15 mouse cellular contexts compared by ENCODE assay signal in genomic region chr1:18639460-18640300, GRCm38 (mm10).
A peak's percentile ranks its signal among the peaks of the same experiment; 100 is the strongest.
DNase-seq lines count a peak whose midpoint lies in the region; ATAC-seq and TF ChIP-seq lines count a peak whose summit lies in the region.
"Had no signal": no experiment of that assay in that cellular context is flagged by ENCODE, and none has a peak within 500 bp of the region (broad histone marks: within the 10 kb centered on the region; RNA-seq: fewer than 3 reads in every experiment).

No protein-coding gene starts in this region.

- no peaks in the 10 kb centered on the region for H3K79me2 ChIP-seq in heart, adult 2 months (replicated peaks; ENCODE audit: control insufficient read depth, insufficient read depth, low read length)

- no peak overlapping the region for H3K4me3 ChIP-seq in forebrain, embryonic 13.5 days
- no peak overlapping the region for H3K4me3 ChIP-seq in hindbrain, postnatal 0 days (ENCODE audit: low read length)
- no peak overlapping the region for H3K4me3 ChIP-seq in heart, adult 2 months
- H3K4me3 ChIP-seq: layer of hippocampus, adult 2 months; liver, embryonic 12.5 days had no signal

- no peak overlapping the region for H3K27ac ChIP-seq in forebrain, embryonic 13.5 days
- no peak overlapping the region for H3K27ac ChIP-seq in hindbrain, postnatal 0 days
- no peak overlapping the region for H3K27ac ChIP-seq in heart, adult 2 months
- H3K27ac ChIP-seq: layer of hippocampus, adult 2 months; liver, embryonic 12.5 days had no signal

- intact Hi-C loops in left cerebral cortex, postnatal 14 days (cut with DNase I) = no loop called here
- intact Hi-C loops in heart, adult 2 months (cut with DNase I) = no loop called here

- TF ChIP-seq EP300 in heart, adult 2 months (IDR thresholded peaks at IDR 0.05; ENCODE audit: insufficient read depth, low read depth, low read length) = no peak

- peak overlapping the region; percentile 19 for H3K4me2 ChIP-seq in forebrain, embryonic 13.5 days
- H3K4me2 ChIP-seq in hindbrain, postnatal 0 days (ENCODE audit: low read depth, low read length) = peak overlapping the region; percentile 11; the same call in 1 of the 2 replicates
- H3K4me2 ChIP-seq: liver, embryonic 12.5 days had no signal

- 10% methylated on average over 8 of the region's 8 CpGs for WGBS in forebrain, embryonic 13.5 days
- 14% methylated on average over 8 of the region's 8 CpGs for WGBS in hindbrain, postnatal 0 days
- WGBS in heart, adult 2 months = 64% methylated on average over 8 of the region's 8 CpGs

- H3K27me3 ChIP-seq in forebrain, embryonic 13.5 days = no peaks in the 10 kb centered on the region
- H3K27me3 ChIP-seq in hindbrain, postnatal 0 days (ENCODE audit: insufficient read depth, low read length) = no peaks in the 10 kb centered on the region
- no peaks in the 10 kb centered on the region for H3K27me3 ChIP-seq in heart, adult 2 months (ENCODE audit: control insufficient read depth, insufficient read depth, low read length)
- H3K27me3 ChIP-seq: liver, embryonic 12.5 days had no signal

- no peaks in the 10 kb centered on the region for H3K36me3 ChIP-seq in forebrain, embryonic 13.5 days (ENCODE audit: poor library complexity, severe bottlenecking)
- no peaks in the 10 kb centered on the region for H3K36me3 ChIP-seq in hindbrain, postnatal 0 days (ENCODE audit: insufficient read depth, low read length)
- H3K36me3 ChIP-seq in heart, adult 2 months (ENCODE audit: control insufficient read depth, insufficient read depth, low read length) = no peaks in the 10 kb centered on the region
- H3K36me3 ChIP-seq: liver, embryonic 12.5 days had no signal

- no peak for TF ChIP-seq POLR2A in heart, adult 2 months (IDR thresholded peaks at IDR 0.05; ENCODE audit: insufficient read depth, low read depth, low read length)

- DNase-seq in embryo, embryonic 11 days = peak; percentile 41
- peak; percentile 31 for DNase-seq in hindbrain, postnatal 0 days (ENCODE audit: low spot score)
- DNase-seq in retina, embryonic 14.5 days (ENCODE audit: low spot score) = peak; percentile 54
- no peak for DNase-seq in left cerebral cortex, postnatal 14 days (ENCODE audit: low spot score in 2 of 2)
- no peak for DNase-seq in frontal cortex, adult 2 months (ENCODE audit: extremely low spot score in 1 of 2, low spot score in 1 of 2)
- no peak for DNase-seq in heart, adult 2 months
- DNase-seq: gastrocnemius, postnatal 36 days; heart, postnatal 14 days; kidney, adult 8-10 months; lung, postnatal 14 days; right cerebral cortex, adult 18-20 months had no signal

- no peaks in the 10 kb centered on the region for H3K9me3 ChIP-seq in forebrain, embryonic 13.5 days (replicated peaks)
- no peaks in the 10 kb centered on the region for H3K9me3 ChIP-seq in hindbrain, postnatal 0 days (ENCODE audit: low read length)
- H3K9me3 ChIP-seq: liver, embryonic 12.5 days had no signal

- TF ChIP-seq CTCF in hindbrain, postnatal 0 days (IDR thresholded peaks at IDR 0.05; ENCODE audit: low read depth) = no peak
- no peak for TF ChIP-seq CTCF in heart, adult 2 months (IDR thresholded peaks at IDR 0.05)

- peak; percentile 83 for ATAC-seq in forebrain, embryonic 13.5 days
- ATAC-seq in hindbrain, postnatal 0 days = peak; percentile 45; the same call in 1 of the 2 replicates
- ATAC-seq: activated CD4-positive, CD25-positive, alpha-beta regulatory T cell, adult 4 months; liver, embryonic 12.5 days had no signal

- peaks cover 8% of the 10 kb centered on the region for H3K4me1 ChIP-seq in forebrain, embryonic 13.5 days
- H3K4me1 ChIP-seq in hindbrain, postnatal 0 days (ENCODE audit: insufficient read depth, low read length) = no peaks in the 10 kb centered on the region
- no peaks in the 10 kb centered on the region for H3K4me1 ChIP-seq in heart, adult 2 months (ENCODE audit: control insufficient read depth, insufficient read depth, low read length)
- H3K4me1 ChIP-seq: liver, embryonic 12.5 days had no signal

- no peak overlapping the region for H3K9ac ChIP-seq in forebrain, embryonic 13.5 days
- no peak overlapping the region for H3K9ac ChIP-seq in hindbrain, postnatal 0 days (replicated peaks; ENCODE audit: low read length)
- H3K9ac ChIP-seq in heart, adult 2 months (ENCODE audit: low read depth, low read length) = no peak overlapping the region
- H3K9ac ChIP-seq: liver, embryonic 12.5 days had no signal

Comparison
In these comparisons a context has a peak if more than half of its experiments do, and no peak if none do; other contexts are left out.
1. DNase-seq: peak in embryo, embryonic 11 days (single experiment), hindbrain, postnatal 0 days (single experiment) and retina, embryonic 14.5 days (single experiment); none in left cerebral cortex, postnatal 14 days (0 of 2), frontal cortex, adult 2 months (0 of 2) and heart, adult 2 months (0 of 2).